Mouse (Mus musculus) granulocyte monocyte progenitor cell, adult 5-6 weeks (primary cell): ENCODE results near the gene Epm2aip1. TPM values are rescaled to one million over a fixed set of nuclear protein-coding genes. Genes with fewer than 3 reads are reported as not detected.

Source experiments
- ATAC-seq: replicated peaks from 2 replicates; pipeline ENCODE4 v1.8.0; 2016; ENCODE audit warnings: mild to moderate bottlenecking, moderate TSS enrichment, inconsistent platforms; ENCODE audit not compliant: poor library complexity, severe bottlenecking
- total RNA-seq, 2 experiments: library from RNA; stranded (forward) in 1 of 2; stranded (reverse) in 1 of 2; fragments of 200-712, 200-1000 nt in 1 of 2; fragments of >200 nt in 1 of 2; fragmentation: Nextera tagmentation in 1 of 2; gene quantifications; 2 replicates each; pipeline ENCODE4 v1.2.3; 2014 to 2017

The Epm2aip1 gene
- total RNA-seq, 2 experiments from 2014 or later: 15.9 to 21.9 TPM

DNA sequence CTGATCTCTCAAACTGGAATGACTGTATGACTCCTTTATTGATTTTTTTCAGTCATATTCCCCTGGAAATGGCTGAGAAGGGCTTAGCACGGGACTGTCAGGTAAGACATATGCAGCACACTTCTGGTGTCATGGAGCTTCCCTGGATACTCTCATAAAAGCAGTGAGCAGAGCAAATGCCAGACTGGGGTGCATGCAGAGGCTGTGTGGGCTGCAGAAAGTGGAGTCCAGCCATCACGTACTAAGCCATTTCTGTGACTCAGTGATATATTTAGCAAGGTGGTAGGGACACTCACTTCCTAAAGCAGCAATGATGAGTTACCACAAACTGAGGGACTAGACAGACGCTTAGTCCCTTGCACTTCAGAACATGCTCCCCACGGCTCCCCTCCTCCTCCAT lies 49.2 kb downstream of the Epm2aip1 start:
- ATAC-seq: no peak

DNA sequence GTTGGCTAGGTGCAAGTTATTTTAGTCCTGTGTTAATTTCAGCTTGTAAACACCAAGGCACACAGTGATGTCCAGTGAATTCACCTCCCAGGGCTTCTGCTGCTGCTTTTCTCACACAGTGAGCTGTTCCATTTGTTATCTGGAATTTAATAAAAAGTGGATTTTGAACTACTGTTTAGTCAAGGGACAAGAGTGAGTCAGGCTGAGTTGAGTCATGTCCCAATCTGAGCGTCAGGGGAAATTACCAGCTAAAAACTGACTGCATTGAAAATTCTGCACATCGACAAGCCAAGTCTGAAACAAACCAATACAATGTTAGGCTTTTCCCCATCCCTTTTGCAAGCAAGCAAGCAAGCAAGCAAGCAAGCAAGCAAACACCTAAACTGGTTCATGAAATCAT lies 53.2 kb downstream of the Epm2aip1 start:
- ATAC-seq: no peak

Other genes with a start within 250 kb of the Epm2aip1 start
- 3.7 TPM in 1 of 2 replicates, not detected in the other for gene Ccrl2, start 214.4 kb upstream of the Epm2aip1 start, total RNA-seq (2014; fragmentation: Nextera tagmentation)
- gene Ccrl2, start 214.4 kb upstream of the Epm2aip1 start, total RNA-seq (2017): 6.5 and 8.8 TPM in 2 replicates
- gene Lrrfip2, start 154.3 kb upstream of the Epm2aip1 start, total RNA-seq (2014; fragmentation: Nextera tagmentation): 34.0 and 37.9 TPM in 2 replicates
- 75.1 and 86.0 TPM in 2 replicates for gene Lrrfip2, start 154.3 kb upstream of the Epm2aip1 start, total RNA-seq (2017)
- gene Mlh1, start 138 bp upstream of the Epm2aip1 start, total RNA-seq (2014; fragmentation: Nextera tagmentation): 46.0 and 47.0 TPM in 2 replicates
- gene Mlh1, start 138 bp upstream of the Epm2aip1 start, total RNA-seq (2017): 46.9 and 61.6 TPM in 2 replicates
- not detected in 2 replicates for gene Trank1, start 39.8 kb downstream of the Epm2aip1 start, total RNA-seq (2014; fragmentation: Nextera tagmentation)
- gene Trank1, start 39.8 kb downstream of the Epm2aip1 start, total RNA-seq (2017): not detected in 2 replicates
- not detected in 2 replicates for gene Dclk3, start 167.2 kb downstream of the Epm2aip1 start, total RNA-seq (2014; fragmentation: Nextera tagmentation)
- not detected in 2 replicates for gene Dclk3, start 167.2 kb downstream of the Epm2aip1 start, total RNA-seq (2017)